Mouse (Mus musculus) liver, postnatal 0 days (tissue): Measurements from ENCODE around the gene Thsd7b.

Experiments
- CTCF ChIP-seq: sonication (generic); IDR thresholded peaks from 2 replicates; pipeline ENCODE4 v1.5.1; 2016; ENCODE audit warnings: antibody characterized with exemption, low read depth
- EP300 ChIP-seq: IDR thresholded peaks from 2 replicates; pipeline ENCODE4 v1.6.1; 2016; ENCODE audit warnings: antibody characterized with exemption, low read depth, mild to moderate bottlenecking

GRCm38 (mm10) chr1:129705701-129706100, 432.6 kb downstream of the Thsd7b start:
- TF ChIP-seq CTCF (no peak), EP300 (no peak)
